Mouse (Mus musculus): ENCODE measurements around the gene Grid1.

The Grid1 gene

DNA sequence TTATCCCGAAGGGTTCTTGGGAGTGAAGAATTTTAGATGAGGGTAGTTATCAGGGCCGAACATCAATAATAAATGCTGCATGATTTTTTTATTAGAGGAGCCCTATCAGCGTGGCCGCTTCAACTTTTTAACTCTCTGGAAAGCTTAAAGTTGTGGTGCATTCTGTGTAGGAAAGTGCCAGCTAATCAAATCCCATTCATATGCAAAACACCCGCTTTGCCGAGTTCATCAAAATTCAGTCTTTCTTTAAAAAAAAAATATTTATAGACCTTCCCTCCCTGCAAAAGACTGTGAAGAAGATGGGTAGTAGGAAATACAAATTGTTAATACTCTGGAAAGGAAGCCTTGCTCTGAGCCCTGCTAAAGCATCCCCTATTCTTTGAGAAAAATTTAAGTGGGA is 99.3 kb downstream of the Grid1 start:
- no peak for DNase-seq

DNA sequence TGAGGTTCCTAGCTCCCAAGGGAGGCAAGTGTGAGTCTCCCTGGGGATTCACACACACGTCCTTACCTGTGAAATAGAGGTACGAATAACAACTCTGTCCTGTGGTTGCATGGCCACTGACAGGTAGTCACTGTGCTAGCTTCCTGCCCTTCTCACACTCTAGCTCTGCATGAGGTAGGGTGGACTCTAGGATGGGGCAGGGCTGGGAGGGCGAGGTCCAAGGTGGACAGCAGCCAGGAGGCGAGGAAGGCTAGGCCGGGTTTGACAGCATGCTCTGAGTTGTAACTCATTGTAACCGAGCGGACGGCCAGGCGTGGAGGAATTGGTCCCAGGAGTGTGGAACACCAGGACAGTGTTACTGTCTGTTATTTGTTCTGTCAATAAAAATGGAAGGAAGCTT is 101.4 kb downstream of the Grid1 start:
- DNase-seq = peak; percentile 64

GRCm38 (mm10) chr14:34925021-34925420 is 105.1 kb downstream of the Grid1 start:
- peak; percentile 13 for DNase-seq

GRCm38 (mm10) chr14:34930040-34930719 is 110.3 kb downstream of the Grid1 start:
- no peak for DNase-seq

- DNase-seq = no peak
Observed at GRCm38 (mm10) chr14:34933197-34933596, 113.3 kb downstream of the Grid1 start.

DNA sequence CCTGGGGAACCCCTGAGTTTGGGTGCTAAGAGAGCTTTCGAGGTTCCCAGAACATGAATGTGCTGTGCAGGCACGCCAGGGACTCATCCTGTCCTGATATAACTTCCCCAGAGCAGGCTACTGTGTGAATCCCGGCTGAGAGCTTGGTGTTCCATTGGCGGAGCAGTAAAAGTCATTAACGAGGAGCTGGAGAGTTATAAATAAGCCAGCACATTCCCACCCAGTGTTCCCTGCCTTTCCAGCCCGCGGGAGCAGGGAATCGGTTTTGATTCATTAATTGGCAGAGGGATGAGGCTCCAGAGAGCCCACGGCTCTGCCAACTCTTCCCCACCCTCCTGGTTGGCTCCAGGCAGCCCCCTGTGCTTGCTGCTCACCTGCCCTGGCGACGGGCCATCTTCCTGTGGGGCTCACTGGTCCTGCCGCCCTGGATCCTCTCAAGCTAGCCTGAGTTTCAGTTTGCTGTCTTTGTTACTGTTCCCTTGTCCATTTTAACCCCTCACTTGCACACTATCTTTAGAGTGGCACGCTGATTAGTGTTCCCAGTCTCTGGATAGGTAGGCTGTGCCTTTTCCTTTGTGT is 116.4 kb downstream of the Grid1 start:
- DNase-seq = peak; percentile 27

DNA sequence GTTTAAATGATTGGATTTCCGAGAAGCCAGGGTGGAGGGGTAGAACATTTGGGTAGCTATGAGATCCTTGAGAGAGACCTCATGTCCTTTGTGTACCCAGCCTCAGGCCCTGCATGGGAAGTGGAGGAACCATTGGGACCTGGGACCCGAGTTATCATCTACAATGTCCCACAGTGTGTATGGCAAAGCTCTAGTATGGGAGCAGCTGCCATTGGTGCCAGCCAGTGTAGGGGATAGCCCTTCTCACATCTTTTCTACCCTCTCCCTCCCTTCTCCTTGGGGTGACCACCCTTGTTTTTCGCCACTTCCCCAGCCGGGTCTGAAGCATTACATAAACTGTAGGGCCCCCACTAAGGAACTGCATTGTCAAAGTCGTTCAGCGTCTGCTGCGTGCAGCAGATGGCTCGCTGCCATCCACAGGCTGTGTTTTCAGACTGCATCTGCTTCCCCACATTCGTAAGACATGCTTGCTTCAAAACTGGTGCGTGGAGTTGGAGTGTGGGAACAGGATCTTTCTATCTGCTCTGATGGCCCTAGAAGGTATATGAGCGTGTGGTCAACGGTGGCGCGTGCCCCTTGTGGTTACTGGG is 124.6 kb downstream of the Grid1 start:
- no peak for DNase-seq

GRCm38 (mm10) chr14:34945471-34946313 is 125.8 kb downstream of the Grid1 start:
- DNase-seq = no peak

DNA sequence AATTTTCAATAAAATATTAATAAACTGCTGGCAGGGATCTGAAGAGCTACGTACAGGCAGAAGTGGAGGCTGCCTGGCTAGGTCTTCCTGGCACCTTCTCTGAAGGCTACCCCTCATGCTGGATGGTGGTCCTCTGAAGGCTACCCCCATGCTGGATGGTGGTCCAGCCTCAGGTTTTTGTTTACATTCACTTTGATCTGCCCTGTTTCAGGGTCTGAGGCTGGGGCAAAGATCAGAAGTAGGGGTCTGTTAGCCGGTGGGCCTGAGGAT is 126.3 kb downstream of the Grid1 start:
- DNase-seq = no peak

DNA sequence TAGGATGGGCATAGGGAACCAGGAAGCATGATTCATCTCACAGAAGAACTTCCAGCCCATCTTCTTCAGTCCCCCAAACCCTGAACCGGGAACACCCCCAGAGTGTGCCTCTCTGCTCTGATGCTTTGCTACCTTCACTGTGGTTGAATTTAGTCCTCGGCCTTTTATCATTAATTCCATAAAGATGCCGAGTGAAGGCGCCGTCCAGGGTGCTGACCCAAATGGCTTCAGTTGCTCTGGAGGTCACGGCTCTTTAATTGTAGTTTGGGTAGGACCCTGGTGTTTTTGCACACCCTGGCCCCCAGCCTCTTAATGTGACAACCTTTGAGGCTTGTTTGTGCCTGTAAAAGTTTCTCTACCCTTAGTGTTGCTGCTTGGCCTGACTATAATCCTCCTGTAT is 128.3 kb downstream of the Grid1 start:
- no peak for DNase-seq

- DNase-seq = no peak
Observed at GRCm38 (mm10) chr14:34952311-34952710, 132.4 kb downstream of the Grid1 start.

GRCm38 (mm10) chr14:34953566-34953965 is 133.7 kb downstream of the Grid1 start:
- DNase-seq = no peak

DNA sequence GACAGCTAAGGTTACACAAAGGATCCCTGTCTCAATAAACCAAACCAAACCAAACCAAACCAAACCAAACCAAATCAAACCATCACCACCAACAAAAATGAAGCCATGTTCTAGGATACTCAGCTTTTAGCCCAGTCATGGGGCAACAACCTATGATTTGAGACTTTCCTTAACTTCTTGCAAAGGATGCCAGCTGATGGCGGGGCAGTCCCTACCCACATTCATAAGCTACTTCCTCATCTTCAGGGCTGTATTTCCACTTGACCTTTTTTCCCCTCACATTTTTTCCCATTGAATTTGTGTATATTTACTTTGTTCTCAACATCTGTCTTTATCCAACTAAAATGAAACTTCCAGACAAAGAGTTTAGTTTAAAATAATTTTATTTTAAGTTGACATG is 135.8 kb downstream of the Grid1 start:
- no peak for DNase-seq

GRCm38 (mm10) chr14:34960227-34960626 is 140.3 kb downstream of the Grid1 start:
- DNase-seq = no peak

DNA sequence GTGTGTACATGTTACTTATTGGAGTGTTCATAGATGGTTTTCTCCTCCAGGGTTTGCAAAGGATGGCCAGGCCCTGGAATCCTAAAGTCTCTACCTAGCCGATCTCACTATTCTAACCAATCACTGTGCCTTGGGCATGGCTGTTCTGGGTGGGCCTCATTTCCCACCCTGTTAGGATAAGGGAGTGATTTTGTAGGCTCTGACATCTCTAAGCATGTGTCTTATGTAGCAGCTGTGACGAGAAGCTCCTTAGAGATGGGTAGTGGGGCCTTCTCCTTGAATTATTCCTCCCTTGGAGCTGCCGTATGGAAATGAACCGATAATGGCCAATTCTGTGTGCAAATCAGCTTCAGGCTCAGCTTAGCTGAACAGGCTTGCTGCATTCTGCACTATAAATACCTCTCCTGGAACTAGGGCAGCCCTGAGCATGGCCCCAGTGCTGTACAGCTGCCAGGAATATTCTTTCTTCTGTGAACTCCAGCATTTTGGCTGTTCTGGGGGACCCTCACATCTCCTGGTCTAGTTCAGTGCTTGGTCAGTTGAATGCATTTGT is 143.8 kb downstream of the Grid1 start:
- no peak for DNase-seq

DNA sequence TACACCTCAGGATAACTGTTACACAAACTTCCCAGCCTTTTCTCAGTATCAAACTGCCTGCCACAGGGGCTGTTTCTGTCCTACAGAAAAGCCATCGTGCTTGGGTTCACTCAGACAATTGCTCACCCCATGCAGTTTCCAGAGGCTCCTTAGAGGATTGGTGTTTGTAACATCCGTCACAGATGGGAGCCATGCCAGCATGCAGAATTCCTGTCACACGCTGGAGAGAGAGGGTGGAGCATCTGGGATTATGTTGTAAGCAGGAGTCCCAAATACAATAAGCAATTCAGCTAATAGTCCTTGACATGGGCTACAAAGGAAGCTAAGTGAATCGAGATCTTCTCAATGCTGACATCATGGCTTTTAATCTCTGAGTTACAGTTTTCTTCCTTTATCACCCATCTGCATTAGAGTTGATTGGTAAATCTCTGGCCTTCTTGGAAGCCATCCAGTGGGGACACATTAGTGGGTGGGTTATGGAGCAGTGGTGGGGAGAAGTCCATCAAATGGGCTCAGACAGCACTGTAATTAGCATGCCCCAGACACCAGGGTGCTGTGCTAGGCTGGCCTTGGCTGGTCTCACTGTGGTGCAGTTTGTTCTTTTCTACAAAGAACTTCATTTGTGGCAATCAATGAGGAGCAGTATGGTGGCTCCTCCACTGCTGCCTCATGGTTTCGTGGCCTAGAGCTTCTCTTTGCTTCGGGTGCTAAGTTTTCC is 149.4 kb downstream of the Grid1 start:
- DNase-seq = no peak

- DNase-seq = no peak
Observed at GRCm38 (mm10) chr14:34972930-34973329, 153.0 kb downstream of the Grid1 start.

DNA sequence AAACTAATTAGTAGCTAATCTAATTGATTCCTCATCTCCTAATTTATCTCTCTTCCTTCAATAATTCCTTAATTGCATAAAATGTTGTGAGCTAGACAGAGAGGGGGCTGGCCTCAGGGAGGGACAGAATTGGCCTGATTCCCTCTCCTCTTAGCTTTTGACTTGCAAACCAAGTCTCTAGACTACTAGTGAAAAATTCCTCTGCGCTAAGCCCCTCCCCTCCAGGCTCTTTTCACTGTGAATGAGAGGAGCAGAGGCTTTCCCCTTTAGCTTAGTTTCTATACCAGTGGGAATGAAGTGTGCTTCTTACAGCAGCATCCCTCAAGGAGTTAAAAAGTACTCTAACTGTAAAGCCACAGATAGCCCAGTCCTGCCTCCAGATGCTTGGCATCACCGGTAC is 160.8 kb downstream of the Grid1 start:
- no peak for DNase-seq

DNA sequence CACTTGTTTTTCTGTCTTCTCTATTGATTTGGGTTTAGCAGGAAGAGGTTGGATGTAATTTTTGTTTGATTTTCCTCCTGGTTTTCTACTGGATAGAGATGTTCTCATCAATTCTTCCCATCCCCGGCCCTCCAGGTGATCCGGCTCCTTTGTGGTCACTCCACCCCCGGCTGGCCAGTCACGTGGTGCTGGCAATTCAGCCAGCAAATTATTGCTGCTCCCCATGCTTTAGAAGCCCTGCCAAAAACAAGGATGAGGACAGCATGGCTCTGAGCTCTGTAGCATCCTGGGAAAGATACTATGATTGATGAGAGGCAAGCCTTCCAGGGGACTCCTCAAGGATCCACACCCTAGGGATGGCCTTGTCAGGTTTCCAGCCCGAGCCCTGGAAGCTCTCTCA is 169.2 kb downstream of the Grid1 start:
- DNase-seq = no peak

GRCm38 (mm10) chr14:35006736-35007135 is 186.8 kb downstream of the Grid1 start:
- no peak for DNase-seq

DNA sequence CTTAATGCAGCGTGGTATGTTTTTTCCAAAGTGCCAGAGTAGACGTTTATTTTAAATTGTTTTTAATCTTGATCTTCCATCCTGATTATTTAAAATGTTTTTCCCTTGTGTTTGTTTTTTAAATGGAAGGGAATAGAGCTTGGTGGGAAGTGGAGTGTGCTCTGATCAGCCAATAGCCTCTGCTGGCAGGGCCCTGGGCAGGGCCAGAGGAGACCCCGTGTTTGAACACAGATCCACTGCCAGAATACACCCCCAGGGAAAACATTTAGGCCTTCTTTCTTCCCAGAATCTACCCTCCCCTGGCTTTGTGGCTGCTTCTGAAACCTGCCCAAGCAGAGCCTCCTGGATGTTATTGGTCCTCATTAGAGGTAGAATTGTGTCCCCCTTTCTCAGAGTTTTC is 188.8 kb downstream of the Grid1 start:
- no peak for DNase-seq

DNA sequence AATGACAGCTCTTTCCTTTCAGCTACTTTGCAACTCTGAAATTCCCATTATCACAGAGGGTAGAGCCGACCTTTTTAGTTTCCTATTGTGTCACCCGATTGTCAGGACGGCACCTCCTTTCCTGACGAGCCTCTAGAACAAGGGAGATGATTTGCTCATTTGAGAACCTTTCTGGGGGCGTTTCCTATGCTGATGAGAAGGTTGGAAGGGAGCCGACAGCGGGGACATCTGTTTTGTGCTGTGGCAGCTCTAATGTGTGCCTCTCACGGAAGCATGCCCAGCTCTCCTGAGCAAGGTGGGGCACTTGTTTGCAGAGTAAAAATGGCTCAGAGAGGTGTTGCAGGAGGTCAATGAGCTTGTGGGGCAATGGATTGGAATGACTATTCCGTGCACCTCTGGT is 189.2 kb downstream of the Grid1 start:
- no peak for DNase-seq

DNA sequence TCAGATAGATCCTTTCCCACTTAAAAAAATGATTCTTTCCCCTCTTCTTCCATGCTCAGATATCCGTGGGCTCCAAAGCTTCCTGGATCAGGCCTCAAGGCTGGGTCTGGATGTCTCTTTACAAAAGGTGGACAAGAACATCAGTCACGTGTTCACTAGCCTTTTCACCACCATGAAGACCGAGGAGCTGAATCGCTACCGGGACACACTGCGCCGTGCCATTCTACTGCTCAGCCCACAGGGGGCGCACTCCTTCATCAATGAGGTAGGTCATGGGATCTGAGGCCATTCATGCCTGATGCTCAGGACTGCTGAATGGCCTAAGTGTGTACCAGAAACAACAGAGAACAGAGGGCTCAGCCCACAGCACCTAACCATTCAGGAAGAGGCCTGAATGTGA is 206.8 kb downstream of the Grid1 start:
- no peak for DNase-seq

All from kidney, adult 9 months (tissue).